ENCODE assay signal across 8 mouse cellular contexts in genomic region chr19:5844831-5845318, GRCm38 (mm10). TPM values are rescaled to one million over a fixed set of nuclear protein-coding genes. Genes with fewer than 3 reads are reported as not detected.
A peak's percentile ranks its signal among the peaks of the same experiment; 100 is the strongest.
DNase-seq lines count a peak whose midpoint lies in the region; ATAC-seq and TF ChIP-seq lines count a peak whose summit lies in the region.

No protein-coding gene starts in this region.

- H3K4me2 ChIP-seq in hindbrain, embryonic 14.5 days (replicated peaks): peak overlapping the region; percentile 84
- peak overlapping the region; percentile 57 for H3K4me2 ChIP-seq in midbrain, embryonic 11.5 days

- H3K36me3 ChIP-seq in hindbrain, embryonic 14.5 days (replicated peaks; ENCODE audit: control insufficient read depth, insufficient read depth): no peaks in the 10 kb centered on the region
- no peaks in the 10 kb centered on the region for H3K36me3 ChIP-seq in midbrain, embryonic 11.5 days (ENCODE audit: control insufficient read depth, insufficient read depth, low read length)

- no peak for DNase-seq in left cerebral cortex, adult 2 months (ENCODE audit: extremely low spot score in 1 of 2, low spot score in 2 of 2)
- no peak for DNase-seq in left cerebral cortex, postnatal 4 days
- DNase-seq in c-Kit-positive CD71-positive TER-119-positive erythroid progenitor cells, embryonic 14.5 days (ENCODE audit: low spot score): peak; percentile 37
- no peak for DNase-seq in hindbrain, embryonic 14.5 days (ENCODE audit: low spot score)
- DNase-seq in midbrain, embryonic 11.5 days (ENCODE audit: low spot score, missing footprints): no peak
- no peak for DNase-seq in frontal cortex, postnatal 25 days (ENCODE audit: low spot score in 2 of 2)
- DNase-seq in gastrocnemius, adult 18-20 months (ENCODE audit: low spot score): no peak
- DNase-seq in urinary bladder, postnatal 14 days (ENCODE audit: low spot score): no peak

- H3K27me3 ChIP-seq in hindbrain, embryonic 14.5 days (ENCODE audit: control insufficient read depth, insufficient read depth, low read length): no peaks in the 10 kb centered on the region
- no peaks in the 10 kb centered on the region for H3K27me3 ChIP-seq in midbrain, embryonic 11.5 days (ENCODE audit: control insufficient read depth, insufficient read depth, low read length)

- 84% methylated on average over 12 of the region's 12 CpGs for WGBS in hindbrain, embryonic 14.5 days
- 84% methylated on average over 12 of the region's 12 CpGs for whole genome bisulfite sequencing in midbrain, embryonic 11.5 days

- H3K9ac ChIP-seq in hindbrain, embryonic 14.5 days: peak overlapping the region; percentile 69
- H3K9ac ChIP-seq in midbrain, embryonic 11.5 days (ENCODE audit: low read length): peak overlapping the region; percentile 53

- no peak for TF ChIP-seq CTCF in left cerebral cortex, adult 2 months (IDR thresholded peaks at IDR 0.05)

- H3K4me1 ChIP-seq in hindbrain, embryonic 14.5 days (replicated peaks; ENCODE audit: control insufficient read depth, insufficient read depth, low read length): peaks cover 68% of the 10 kb centered on the region
- peaks cover 69% of the 10 kb centered on the region for H3K4me1 ChIP-seq in midbrain, embryonic 11.5 days (ENCODE audit: control insufficient read depth, insufficient read depth, low read length)

- peak overlapping the region; percentile 99 for H3K27ac ChIP-seq in left cerebral cortex, adult 2 months
- peak overlapping the region; percentile 99 for H3K27ac ChIP-seq in hindbrain, embryonic 14.5 days
- peak overlapping the region; percentile 71 for H3K27ac ChIP-seq in midbrain, embryonic 11.5 days (ENCODE audit: low read depth, low read length)

- no peak for ATAC-seq in hindbrain, embryonic 14.5 days (ENCODE audit: low FRiP score)
- no peak for ATAC-seq in midbrain, embryonic 11.5 days (ENCODE audit: low FRiP score)

- H3K4me3 ChIP-seq in left cerebral cortex, adult 2 months: peak overlapping the region; percentile 39
- H3K4me3 ChIP-seq in hindbrain, embryonic 14.5 days (replicated peaks; ENCODE audit: low read length): peak overlapping the region; percentile 31
- H3K4me3 ChIP-seq in midbrain, embryonic 11.5 days (ENCODE audit: low read depth, low read length): peak overlapping the region; percentile 27; the same call in 1 of the 2 replicates

- intact Hi-C loops in left cerebral cortex, adult 2 months (cut with DNase I): no loop called here
- intact Hi-C loops in left cerebral cortex, postnatal 4 days (cut with DNase I): loop anchor here (1.0 kb wide), 1 partner anchor 43 kb away; no protein-coding TSS in a partner anchor

- H3K9me3 ChIP-seq in hindbrain, embryonic 14.5 days (ENCODE audit: control insufficient read depth, low read length): no peaks in the 10 kb centered on the region
- H3K9me3 ChIP-seq in midbrain, embryonic 11.5 days (ENCODE audit: control insufficient read depth, low read length): no peaks in the 10 kb centered on the region

RNA-seq across cellular contexts. Expression of gene Frmd8, which starts 30.2 kb away (rescaled TPM):
- total RNA-seq in left cerebral cortex, adult 2 months (2021): 10 to 100 TPM; 10.1 to 13.4 TPM
- 10 to 100 TPM; 12.1 to 13.4 TPM for total RNA-seq in left cerebral cortex, postnatal 4 days (2021)
- 11.3 and 13.1 TPM in 2 replicates for polyA plus RNA-seq in hindbrain, embryonic 14.5 days (2014; fragmentation: Nextera tagmentation; extraction: Ambion mirVana)
- 11.5 and 14.0 TPM in 2 replicates for polyA plus RNA-seq in midbrain, embryonic 11.5 days (2014; fragmentation: Nextera tagmentation; extraction: Ambion mirVana)
- 1 to 10 TPM; 2.9 to 3.2 TPM for total RNA-seq in gastrocnemius, adult 18-20 months (2021)

RNA-seq across cellular contexts. Expression of gene Slc25a45, which starts 32.7 kb away (rescaled TPM):
- 1 to 10 TPM; 2.5 to 2.7 TPM for total RNA-seq in left cerebral cortex, adult 2 months (2021)
- total RNA-seq in left cerebral cortex, postnatal 4 days (2021): 1 to 10 TPM; 1.4 to 2.0 TPM
- polyA plus RNA-seq in hindbrain, embryonic 14.5 days (2014; fragmentation: Nextera tagmentation; extraction: Ambion mirVana): 1.5 and 2.5 TPM in 2 replicates
- 1.1 and 1.8 TPM in 2 replicates for polyA plus RNA-seq in midbrain, embryonic 11.5 days (2014; fragmentation: Nextera tagmentation; extraction: Ambion mirVana)
- total RNA-seq in gastrocnemius, adult 18-20 months (2021): under 1 TPM; 0.59 to 0.90 TPM

RNA-seq across cellular contexts. Expression of gene Tigd3, which starts 49.1 kb away (rescaled TPM):
- 1 to 10 TPM; 4.3 to 4.7 TPM for total RNA-seq in left cerebral cortex, adult 2 months (2021)
- 10 to 100 TPM; 10.2 to 11.7 TPM for total RNA-seq in left cerebral cortex, postnatal 4 days (2021)
- polyA plus RNA-seq in hindbrain, embryonic 14.5 days (2014; fragmentation: Nextera tagmentation; extraction: Ambion mirVana): 6.1 and 9.4 TPM in 2 replicates
- 7.3 and 8.3 TPM in 2 replicates for polyA plus RNA-seq in midbrain, embryonic 11.5 days (2014; fragmentation: Nextera tagmentation; extraction: Ambion mirVana)
- under 1 TPM; 0.21 TPM for total RNA-seq in gastrocnemius, adult 18-20 months (2021)

Comparison
In these comparisons a context has a peak if more than half of its experiments do, and no peak if none do; other contexts are left out.
1. RNA of gene Tigd3, which starts 49.1 kb away (total RNA-seq): 10.2 to 11.7 TPM in left cerebral cortex, postnatal 4 days and 4.3 to 4.7 TPM in left cerebral cortex, adult 2 months; 0.21 TPM in gastrocnemius, adult 18-20 months; every median in the first group is over 4 times any median in the second.
2. Peak in every context shown above with its lines, with median percentiles within 50 percentile points of each other: H3K27ac ChIP-seq and H3K4me3 ChIP-seq.